Mouse (Mus musculus): ENCODE data around the gene Csmd2. TPM values are rescaled to one million over a fixed set of nuclear protein-coding genes. Genes with fewer than 3 reads are reported as not detected.
A peak's percentile ranks its signal among the peaks of the same experiment; 100 is the strongest.
"Not testable (repeated sequence)": the region's sequence is repeated elsewhere in the genome, so short reads cannot be mapped to it uniquely, and the experiment has no call there.

Csmd2 gene
- total RNA-seq, 2 experiments from 2014 or later, result 0.12 to 0.17 TPM

GRCm38 (mm10) chr4:128041901-128042300 lies 54.2 kb downstream of the Csmd2 start:
- intact Hi-C loops (cut with DNase I), result no loop called here
- no peak for DNase-seq

GRCm38 (mm10) chr4:128042626-128043025 lies 55.0 kb downstream of the Csmd2 start:
- intact Hi-C loops (cut with DNase I), result no loop called here
- peak; percentile 18 to 43 for DNase-seq

GRCm38 (mm10) chr4:128048716-128049115 lies 61.1 kb downstream of the Csmd2 start:
- intact Hi-C loops (cut with DNase I), result no loop called here
- no peak for DNase-seq

- DNase-seq, result no peak
- intact Hi-C loops (cut with DNase I), result no loop called here
Measured at GRCm38 (mm10) chr4:128052701-128053100, 65.0 kb downstream of the Csmd2 start.

- intact Hi-C loops (cut with DNase I); DNase-seq: not testable (repeated sequence)
Measured at GRCm38 (mm10) chr4:128061274-128061673, 73.6 kb downstream of the Csmd2 start.

- intact Hi-C loops (cut with DNase I), result no loop called here
- no peak for DNase-seq
Measured at GRCm38 (mm10) chr4:128067189-128067588, 79.5 kb downstream of the Csmd2 start.

GRCm38 (mm10) chr4:128084466-128084865 lies 96.8 kb downstream of the Csmd2 start:
- intact Hi-C loops (cut with DNase I), result no loop called here
- no peak for DNase-seq

- DNase-seq, result no peak
- intact Hi-C loops (cut with DNase I), result no loop called here
Measured at GRCm38 (mm10) chr4:128085096-128085495, 97.4 kb downstream of the Csmd2 start.

- peak; percentile 22 to 44 for DNase-seq
- intact Hi-C loops (cut with DNase I), result no loop called here
Measured at GRCm38 (mm10) chr4:128087147-128087606, 99.5 kb downstream of the Csmd2 start.

GRCm38 (mm10) chr4:128087704-128088103 lies 100.0 kb downstream of the Csmd2 start:
- intact Hi-C loops (cut with DNase I), result no loop called here
- DNase-seq, result no peak

GRCm38 (mm10) chr4:128088264-128088663 lies 100.6 kb downstream of the Csmd2 start:
- intact Hi-C loops (cut with DNase I), result no loop called here

GRCm38 (mm10) chr4:128091938-128092337 lies 104.3 kb downstream of the Csmd2 start:
- DNase-seq, result no peak
- intact Hi-C loops (cut with DNase I), result no loop called here

More at GRCm38 (mm10) chr4:128088264-128088663, 100.6 kb downstream of the Csmd2 start:
- no peak for DNase-seq

- no peak for DNase-seq
- intact Hi-C loops (cut with DNase I), result no loop called here
Measured at GRCm38 (mm10) chr4:128099515-128099914, 111.9 kb downstream of the Csmd2 start.

GRCm38 (mm10) chr4:128100541-128100940 lies 112.9 kb downstream of the Csmd2 start:
- intact Hi-C loops (cut with DNase I), result no loop called here

GRCm38 (mm10) chr4:128116331-128116730 lies 128.7 kb downstream of the Csmd2 start:
- intact Hi-C loops (cut with DNase I), result no loop called here
- no peak for DNase-seq

More at GRCm38 (mm10) chr4:128100541-128100940, 112.9 kb downstream of the Csmd2 start:
- no peak for DNase-seq

GRCm38 (mm10) chr4:128123281-128123680 lies 135.6 kb downstream of the Csmd2 start:
- intact Hi-C loops (cut with DNase I), result no loop called here
- DNase-seq, result no peak

GRCm38 (mm10) chr4:128124738-128125137 lies 137.1 kb downstream of the Csmd2 start:
- DNase-seq, result no peak
- intact Hi-C loops (cut with DNase I), result no loop called here

GRCm38 (mm10) chr4:128128546-128128945 lies 140.9 kb downstream of the Csmd2 start:
- no peak for DNase-seq
- intact Hi-C loops (cut with DNase I), result no loop called here

- DNase-seq, result no peak
Measured at GRCm38 (mm10) chr4:128130611-128131142, 143.0 kb downstream of the Csmd2 start.

GRCm38 (mm10) chr4:128131666-128132065 lies 144.0 kb downstream of the Csmd2 start:
- intact Hi-C loops (cut with DNase I), result no loop called here
- DNase-seq, result no peak

More at GRCm38 (mm10) chr4:128130611-128131142, 143.0 kb downstream of the Csmd2 start:
- intact Hi-C loops (cut with DNase I), result no loop called here

GRCm38 (mm10) chr4:128132876-128133646 lies 145.4 kb downstream of the Csmd2 start:
- intact Hi-C loops (cut with DNase I), result no loop called here
- no peak for DNase-seq

Data from heart, postnatal 14 days (tissue).